Mouse (Mus musculus): ENCODE data around the gene Sucnr1. TPM values are rescaled to one million over a fixed set of nuclear protein-coding genes. Genes with fewer than 3 reads are reported as not detected.

Sucnr1 gene
- polyA plus RNA-seq, 1 experiment from 2014 or later, result not detected

GRCm38 (mm10) chr3:60107736-60108135 lies 26.1 kb downstream of the Sucnr1 start:
- Histone ChIP-seq H3K4me3 (ENCODE audit: low read length) (no peak overlapping the region), H3K27me3 (replicated peaks; ENCODE audit: control insufficient read depth, insufficient read depth, low read length) (no peaks in the 10 kb centered on the region), H3K9ac (ENCODE audit: low read depth, low read length) (no peak overlapping the region), H3K4me2 (ENCODE audit: low read length) (no peak overlapping the region), H3K36me3 (ENCODE audit: control insufficient read depth, insufficient read depth, low read length) (no peaks in the 10 kb centered on the region), H3K4me1 (ENCODE audit: control insufficient read depth, insufficient read depth, low read depth, low read length) (no peaks in the 10 kb centered on the region), H3K27ac (ENCODE audit: low read depth, low read length) (no peak overlapping the region), H3K9me3 (ENCODE audit: control insufficient read depth, low read length) (no peaks in the 10 kb centered on the region)
- no peak for ATAC-seq
- WGBS, result 94% methylated on average over 3 of the region's 3 CpGs

- Histone ChIP-seq H3K4me3 (ENCODE audit: low read length) (no peak overlapping the region), H3K9ac (ENCODE audit: low read depth, low read length) (no peak overlapping the region), H3K27me3 (replicated peaks; ENCODE audit: control insufficient read depth, insufficient read depth, low read length) (no peaks in the 10 kb centered on the region), H3K36me3 (ENCODE audit: control insufficient read depth, insufficient read depth, low read length) (no peaks in the 10 kb centered on the region), H3K9me3 (ENCODE audit: control insufficient read depth, low read length) (no peaks in the 10 kb centered on the region), H3K27ac (ENCODE audit: low read depth, low read length) (no peak overlapping the region), H3K4me2 (ENCODE audit: low read length) (no peak overlapping the region), H3K4me1 (ENCODE audit: control insufficient read depth, insufficient read depth, low read depth, low read length) (no peaks in the 10 kb centered on the region)
- ATAC-seq, result no peak
Measured at GRCm38 (mm10) chr3:60108815-60109214, 27.1 kb downstream of the Sucnr1 start.

- Histone ChIP-seq H3K4me2 (ENCODE audit: low read length) (no peak overlapping the region), H3K4me1 (ENCODE audit: control insufficient read depth, insufficient read depth, low read depth, low read length) (no peaks in the 10 kb centered on the region), H3K27me3 (replicated peaks; ENCODE audit: control insufficient read depth, insufficient read depth, low read length) (no peaks in the 10 kb centered on the region), H3K36me3 (ENCODE audit: control insufficient read depth, insufficient read depth, low read length) (no peaks in the 10 kb centered on the region), H3K27ac (ENCODE audit: low read depth, low read length) (no peak overlapping the region), H3K4me3 (ENCODE audit: low read length) (no peak overlapping the region), H3K9ac (ENCODE audit: low read depth, low read length) (no peak overlapping the region), H3K9me3 (ENCODE audit: control insufficient read depth, low read length) (no peaks in the 10 kb centered on the region)
- whole genome bisulfite sequencing, result 93% methylated on average over 4 of the region's 4 CpGs
- ATAC-seq, result no peak
Measured at GRCm38 (mm10) chr3:60111135-60111710, 29.6 kb downstream of the Sucnr1 start.

- H3K27me3 ChIP-seq (replicated peaks; ENCODE audit: control insufficient read depth, insufficient read depth, low read length), result no peaks in the 10 kb centered on the region
- H3K9ac ChIP-seq (ENCODE audit: low read depth, low read length), result no peak overlapping the region
- no peaks in the 10 kb centered on the region for H3K36me3 ChIP-seq (ENCODE audit: control insufficient read depth, insufficient read depth, low read length)
- H3K4me2 ChIP-seq (ENCODE audit: low read length), result no peak overlapping the region
- H3K4me3 ChIP-seq (ENCODE audit: low read length), result no peak overlapping the region
- WGBS, result 84% methylated on average over 6 of the region's 6 CpGs
- no peaks in the 10 kb centered on the region for H3K9me3 ChIP-seq (ENCODE audit: control insufficient read depth, low read length)
- H3K27ac ChIP-seq (ENCODE audit: low read depth, low read length), result no peak overlapping the region
- H3K4me1 ChIP-seq (ENCODE audit: control insufficient read depth, insufficient read depth, low read depth, low read length), result no peaks in the 10 kb centered on the region
- 0 out of 2 replicates have a peak, but pooled peaks have one; percentile 48 for ATAC-seq
Measured at GRCm38 (mm10) chr3:60111889-60112646, 30.4 kb downstream of the Sucnr1 start.

- H3K36me3 ChIP-seq (ENCODE audit: control insufficient read depth, insufficient read depth, low read length), result no peaks in the 10 kb centered on the region
- no peaks in the 10 kb centered on the region for H3K9me3 ChIP-seq (ENCODE audit: control insufficient read depth, low read length)
- no peak overlapping the region for H3K4me2 ChIP-seq (ENCODE audit: low read length)
- H3K9ac ChIP-seq (ENCODE audit: low read depth, low read length), result no peak overlapping the region
- no peaks in the 10 kb centered on the region for H3K4me1 ChIP-seq (ENCODE audit: control insufficient read depth, insufficient read depth, low read depth, low read length)
- WGBS, result 62% methylated on average over 2 of the region's 2 CpGs
- no peak overlapping the region for H3K4me3 ChIP-seq (ENCODE audit: low read length)
- no peak overlapping the region for H3K27ac ChIP-seq (ENCODE audit: low read depth, low read length)
- ATAC-seq, result no peak
- H3K27me3 ChIP-seq (replicated peaks; ENCODE audit: control insufficient read depth, insufficient read depth, low read length), result no peaks in the 10 kb centered on the region
Measured at GRCm38 (mm10) chr3:60114571-60114970, 32.9 kb downstream of the Sucnr1 start.

- no peaks in the 10 kb centered on the region for H3K4me1 ChIP-seq (ENCODE audit: control insufficient read depth, insufficient read depth, low read depth, low read length)
- H3K4me3 ChIP-seq (ENCODE audit: low read length), result no peak overlapping the region
- H3K9me3 ChIP-seq (ENCODE audit: control insufficient read depth, low read length), result no peaks in the 10 kb centered on the region
- H3K4me2 ChIP-seq (ENCODE audit: low read length), result no peak overlapping the region
- no peaks in the 10 kb centered on the region for H3K36me3 ChIP-seq (ENCODE audit: control insufficient read depth, insufficient read depth, low read length)
- ATAC-seq, result no peak
- H3K27ac ChIP-seq (ENCODE audit: low read depth, low read length), result no peak overlapping the region
- no peak overlapping the region for H3K9ac ChIP-seq (ENCODE audit: low read depth, low read length)
- 85% methylated on average over 3 of the region's 3 CpGs for WGBS
- H3K27me3 ChIP-seq (replicated peaks; ENCODE audit: control insufficient read depth, insufficient read depth, low read length), result no peaks in the 10 kb centered on the region
Measured at GRCm38 (mm10) chr3:60121449-60121848, 39.8 kb downstream of the Sucnr1 start.

GRCm38 (mm10) chr3:60123859-60124794 lies 42.5 kb downstream of the Sucnr1 start:
- WGBS, result 60% methylated on average over 9 of the region's 9 CpGs
- no peaks in the 10 kb centered on the region for H3K36me3 ChIP-seq (ENCODE audit: control insufficient read depth, insufficient read depth, low read length)
- ATAC-seq, result no peak
- no peak overlapping the region for H3K27ac ChIP-seq (ENCODE audit: low read depth, low read length)
- no peak overlapping the region for H3K4me3 ChIP-seq (ENCODE audit: low read length)
- no peaks in the 10 kb centered on the region for H3K4me1 ChIP-seq (ENCODE audit: control insufficient read depth, insufficient read depth, low read depth, low read length)
- no peaks in the 10 kb centered on the region for H3K9me3 ChIP-seq (ENCODE audit: control insufficient read depth, low read length)
- no peak overlapping the region for H3K4me2 ChIP-seq (ENCODE audit: low read length)
- no peaks in the 10 kb centered on the region for H3K27me3 ChIP-seq (replicated peaks; ENCODE audit: control insufficient read depth, insufficient read depth, low read length)
- H3K9ac ChIP-seq (ENCODE audit: low read depth, low read length), result no peak overlapping the region

GRCm38 (mm10) chr3:60126564-60126963 lies 44.9 kb downstream of the Sucnr1 start:
- H3K4me1 ChIP-seq (ENCODE audit: control insufficient read depth, insufficient read depth, low read depth, low read length), result no peaks in the 10 kb centered on the region
- no peak overlapping the region for H3K4me2 ChIP-seq (ENCODE audit: low read length)
- no peak for ATAC-seq
- no peaks in the 10 kb centered on the region for H3K36me3 ChIP-seq (ENCODE audit: control insufficient read depth, insufficient read depth, low read length)
- no peaks in the 10 kb centered on the region for H3K27me3 ChIP-seq (replicated peaks; ENCODE audit: control insufficient read depth, insufficient read depth, low read length)
- 90% methylated on average over 2 of the region's 2 CpGs for WGBS
- H3K9ac ChIP-seq (ENCODE audit: low read depth, low read length), result no peak overlapping the region
- no peak overlapping the region for H3K4me3 ChIP-seq (ENCODE audit: low read length)
- no peaks in the 10 kb centered on the region for H3K9me3 ChIP-seq (ENCODE audit: control insufficient read depth, low read length)
- no peak overlapping the region for H3K27ac ChIP-seq (ENCODE audit: low read depth, low read length)

- Histone ChIP-seq H3K4me1 (ENCODE audit: control insufficient read depth, insufficient read depth, low read depth, low read length) (no peaks in the 10 kb centered on the region), H3K9me3 (ENCODE audit: control insufficient read depth, low read length) (no peaks in the 10 kb centered on the region), H3K4me3 (ENCODE audit: low read length) (no peak overlapping the region), H3K27me3 (replicated peaks; ENCODE audit: control insufficient read depth, insufficient read depth, low read length) (no peaks in the 10 kb centered on the region), H3K36me3 (ENCODE audit: control insufficient read depth, insufficient read depth, low read length) (no peaks in the 10 kb centered on the region), H3K4me2 (ENCODE audit: low read length) (no peak overlapping the region), H3K9ac (ENCODE audit: low read depth, low read length) (no peak overlapping the region), H3K27ac (ENCODE audit: low read depth, low read length) (no peak overlapping the region)
- WGBS, result 79% methylated on average over 2 of the region's 2 CpGs
- ATAC-seq, result no peak
Measured at GRCm38 (mm10) chr3:60128282-60128681, 46.6 kb downstream of the Sucnr1 start.

Measured in hindbrain, embryonic 16.5 days (tissue).